Mouse (Mus musculus) brain, embryonic 14.5 days (tissue): Measurements from ENCODE around the gene Vmn2r18.

ENCODE experiments used
- CTCF ChIP-seq: fragments of 200-500 bp; IDR thresholded peaks from 2 replicates; pipeline ENCODE4 v1.5.1; 2012; ENCODE audit warnings: inconsistent platforms, mild to moderate bottlenecking, moderate library complexity, borderline replicate concordance; ENCODE audit not compliant: insufficient read depth, insufficient read length; ENCODE audit errors: extremely low read depth
- POLR2A ChIP-seq: fragments of 200-500 bp; IDR thresholded peaks from 2 replicates; pipeline ENCODE4 v1.6.1; 2012; ENCODE audit warnings: mild to moderate bottlenecking, inconsistent platforms, borderline replicate concordance; ENCODE audit not compliant: poor library complexity, insufficient read depth, insufficient read length, severe bottlenecking; ENCODE audit errors: extremely low read depth

DNA sequence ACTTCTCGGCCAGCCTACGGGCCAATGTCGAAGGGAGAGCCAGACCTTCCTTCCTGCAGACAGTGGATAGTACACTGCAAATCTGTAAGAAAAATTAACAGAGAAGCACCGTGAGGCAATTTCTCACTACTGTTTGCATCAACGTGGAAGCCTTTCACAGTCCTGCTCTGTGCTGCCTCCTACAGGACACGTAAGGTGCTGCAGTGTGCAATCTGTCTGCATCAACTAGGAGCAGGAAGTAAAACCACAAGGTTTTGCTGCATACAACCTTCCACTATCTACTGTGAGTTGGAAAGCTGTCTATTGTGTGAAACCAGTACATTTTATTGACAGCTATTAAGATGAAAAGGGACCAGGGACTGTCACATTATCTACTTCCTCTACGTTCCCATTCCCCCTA is 39.0 kb upstream of the Vmn2r18 start:
- peak; percentile 56; the same call in 1 of the 2 replicates for TF ChIP-seq CTCF
- TF ChIP-seq POLR2A, result no peak
